Mouse (Mus musculus): ENCODE measurements around the gene Acan. TPM values are rescaled to one million over a fixed set of nuclear protein-coding genes. Genes with fewer than 3 reads are reported as not detected.

The Acan gene
- total and polyA plus RNA-seq, 3 experiments: not detected

DNA sequence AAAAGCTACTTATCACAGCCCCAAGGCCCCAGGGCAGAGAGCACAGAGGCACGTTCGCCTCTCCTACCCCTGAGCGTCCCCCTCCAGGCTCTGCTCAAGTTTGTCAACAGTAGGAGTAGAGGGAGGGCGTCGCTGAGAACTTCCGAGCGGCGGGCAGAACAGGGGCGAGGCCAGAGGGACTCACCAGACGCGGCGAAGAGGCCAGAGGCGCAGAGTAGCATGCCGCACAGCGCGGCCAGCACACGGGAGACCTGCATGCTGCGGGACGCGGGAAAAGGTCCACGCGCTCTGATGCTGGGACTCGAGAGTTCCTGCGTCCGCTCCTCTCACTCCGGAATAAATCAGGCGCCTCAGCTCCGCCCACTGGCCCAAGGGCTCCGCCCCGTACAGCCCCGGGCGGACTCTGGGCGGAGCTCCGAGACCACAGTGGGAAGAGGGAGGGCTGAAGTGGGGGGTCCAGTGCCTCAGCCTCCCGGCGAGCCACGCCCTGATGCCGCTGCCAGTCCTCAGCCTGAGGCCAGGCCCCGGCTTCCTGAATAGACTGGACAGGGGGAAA, 95.5 kb downstream of the Acan start, which contains the start of gene Mfge8:
TSS of gene Mfge8 (minus strand) at position 350 of the 556 bp plus-strand sequence.
- peak within 1 kb of the TSS; percentile 35 for H3K9ac ChIP-seq (ENCODE audit: control insufficient read depth, low read depth, low read length, poor library complexity, severe bottlenecking)
- no peaks in the 10 kb centered on the region for H3K9me3 ChIP-seq (replicated peaks; ENCODE audit: insufficient read depth, low read length)
- TF ChIP-seq MAX (IDR thresholded peaks at IDR 0.05; ENCODE audit: low read length): 0 out of 2 replicates have a peak, but pooled peaks have one; percentile 46
- no peak for TF ChIP-seq SIN3A (IDR thresholded peaks at IDR 0.05; ENCODE audit: low read length)
- TF ChIP-seq TBP (IDR thresholded peaks at IDR 0.05; ENCODE audit: low read depth, low read length): no peak
- no peak for TF ChIP-seq TCF12 (IDR thresholded peaks at IDR 0.05; ENCODE audit: low read depth, low read length)
- TF ChIP-seq HCFC1 (IDR thresholded peaks at IDR 0.05; ENCODE audit: low read depth, low read length): peak; percentile 10; the same call in 1 of the 2 replicates
- no peak for TF ChIP-seq KAT2A (conservative IDR thresholded peaks at IDR 0.05; ENCODE audit: low read depth, low read length)
- no peak for TF ChIP-seq ZC3H11A (IDR thresholded peaks at IDR 0.05; ENCODE audit: low read depth, low read length)
- TF ChIP-seq POLR2A (IDR thresholded peaks at IDR 0.05; ENCODE audit: control insufficient read depth in 1 of 2, insufficient read depth in 1 of 2, low read depth in 1 of 2, low read length in 2 of 2, poor library complexity in 1 of 2): no peak
- no peak for TF ChIP-seq JUND (IDR thresholded peaks at IDR 0.05; ENCODE audit: low read depth, low read length)
- no peaks in the 10 kb centered on the region for H3K79me2 ChIP-seq (ENCODE audit: control insufficient read depth, insufficient read depth, low read length, poor library complexity)
- H3K4me3 ChIP-seq (ENCODE audit: control insufficient read depth in 1 of 2, insufficient read depth in 1 of 2, low read depth in 2 of 2, low read length in 2 of 2): peak within 1 kb of the TSS; percentile 76 to 95
- peaks cover 0 to 1% of the 10 kb centered on the region in 2 experiments; a peak in 2 of 4 replicates for H3K27me3 ChIP-seq (ENCODE audit: control insufficient read depth in 1 of 2, insufficient read depth in 2 of 2, low read length in 2 of 2)
- no peak within 1 kb of the TSS for H3K27ac ChIP-seq (ENCODE audit: control insufficient read depth, low read depth, low read length)
- peaks cover 0 to 10% of the 10 kb centered on the region in 2 experiments; a peak in 1 of 4 replicates for H3K4me1 ChIP-seq (ENCODE audit: control insufficient read depth in 1 of 2, insufficient read depth in 2 of 2, low read length in 2 of 2)
- DNase-seq (ENCODE audit: low read depth, low spot score): peak; percentile 85
- H3K36me3 ChIP-seq (ENCODE audit: control insufficient read depth in 1 of 2, insufficient read depth in 2 of 2, low read length in 2 of 2): peaks cover 0 to 5% of the 10 kb centered on the region in 2 experiments; a peak in 2 of 4 replicates

DNA sequence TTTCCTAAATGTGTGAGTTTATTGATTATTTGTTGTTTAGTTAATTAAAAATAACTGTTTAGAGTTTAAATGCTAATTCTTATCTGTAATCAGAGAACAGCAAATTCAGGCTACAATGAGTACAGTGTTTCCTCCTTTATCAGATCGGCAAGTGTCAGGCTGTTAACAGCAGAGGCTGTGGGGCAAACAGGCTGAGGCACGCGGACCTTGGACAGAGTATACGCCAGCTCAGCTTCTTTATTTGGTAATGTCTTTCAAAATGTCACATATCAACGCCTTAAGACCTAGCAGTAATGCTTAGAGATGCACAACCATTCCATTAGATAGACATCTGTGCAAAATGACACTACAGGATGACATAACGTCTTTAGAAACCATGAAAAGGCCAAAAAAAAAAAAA, 96.2 kb downstream of the Acan start:
- peak; percentile 40 for DNase-seq (ENCODE audit: low read depth, low spot score)
- H3K27ac ChIP-seq (ENCODE audit: control insufficient read depth, low read depth, low read length): no peak overlapping the region
- H3K9ac ChIP-seq (ENCODE audit: control insufficient read depth, low read depth, low read length, poor library complexity, severe bottlenecking): peak overlapping the region; percentile 1; the same call in 1 of the 2 replicates
- peaks cover 0 to 10% of the 10 kb centered on the region in 2 experiments; a peak in 1 of 4 replicates for H3K4me1 ChIP-seq (ENCODE audit: control insufficient read depth in 1 of 2, insufficient read depth in 2 of 2, low read length in 2 of 2)
- no peaks in the 10 kb centered on the region for H3K9me3 ChIP-seq (replicated peaks; ENCODE audit: insufficient read depth, low read length)
- H3K79me2 ChIP-seq (ENCODE audit: control insufficient read depth, insufficient read depth, low read length, poor library complexity): no peaks in the 10 kb centered on the region
- peaks cover 0 to 3% of the 10 kb centered on the region in 2 experiments; a peak in 3 of 4 replicates for H3K27me3 ChIP-seq (ENCODE audit: control insufficient read depth in 1 of 2, insufficient read depth in 2 of 2, low read length in 2 of 2)
- TF ChIP-seq MEF2A (IDR thresholded peaks at IDR 0.05; ENCODE audit: extremely low read depth, insufficient replicate concordance, low read depth, low read length, poor library complexity, severe bottlenecking) (no peak), MAX (IDR thresholded peaks at IDR 0.05; ENCODE audit: low read length) (0 out of 2 replicates have a peak, but pooled peaks have one; percentile 30), ETS1 (IDR thresholded peaks at IDR 0.05; ENCODE audit: low read depth, low read length) (peak; percentile 32; the same call in 1 of the 2 replicates), MYC (IDR thresholded peaks at IDR 0.05; ENCODE audit: low read depth, low read length) (0 out of 2 replicates have a peak, but pooled peaks have one; percentile 46), E2F4 (IDR thresholded peaks at IDR 0.05; ENCODE audit: borderline replicate concordance, low read depth, low read length) (no peak), ZNF384 (IDR thresholded peaks at IDR 0.05; ENCODE audit: low read depth, low read length) (no peak; the same call in 1 of the 2 replicates), POLR2AphosphoS5 (IDR thresholded peaks at IDR 0.05; ENCODE audit: borderline replicate concordance, low read depth, low read length) (no peak), CTCF (IDR thresholded peaks at IDR 0.05 in 2 of 3, conservative IDR thresholded peaks at IDR 0.05 in 1 of 3; ENCODE audit: control insufficient read depth in 1 of 3, insufficient read depth in 1 of 3, low read depth in 2 of 3, low read length in 3 of 3, poor library complexity in 1 of 3, severe bottlenecking in 1 of 3) (no peak), CHD2 (IDR thresholded peaks at IDR 0.05; ENCODE audit: low read length) (no peak), ZKSCAN1 (IDR thresholded peaks at IDR 0.05; ENCODE audit: low read depth, low read length) (no peak), POLR2A (IDR thresholded peaks at IDR 0.05; ENCODE audit: control insufficient read depth in 1 of 2, insufficient read depth in 1 of 2, low read depth in 1 of 2, low read length in 2 of 2, poor library complexity in 1 of 2) (no peak), NRF1 (IDR thresholded peaks at IDR 0.05; ENCODE audit: insufficient read depth, low read depth, low read length, poor library complexity, severe bottlenecking) (no peak), SIN3A (IDR thresholded peaks at IDR 0.05; ENCODE audit: low read length) (0 out of 2 replicates have a peak, but pooled peaks have one; percentile 35), CHD1 (IDR thresholded peaks at IDR 0.05; ENCODE audit: low read depth, low read length) (no peak), USF1 (IDR thresholded peaks at IDR 0.05; ENCODE audit: low read depth, low read length) (no peak), HCFC1 (IDR thresholded peaks at IDR 0.05; ENCODE audit: low read depth, low read length) (0 out of 2 replicates have a peak, but pooled peaks have one; percentile 2), MXI1 (IDR thresholded peaks at IDR 0.05; ENCODE audit: low read depth, low read length) (peak; percentile 58; the same call in 1 of the 2 replicates), GATA1 (IDR thresholded peaks at IDR 0.05; ENCODE audit: low read depth, low read length) (peak; percentile 78), MAZ (IDR thresholded peaks at IDR 0.05; ENCODE audit: low read depth, low read length) (no peak), ELF1 (IDR thresholded peaks at IDR 0.05; ENCODE audit: low read depth, low read length) (no peak), POLR2AphosphoS2 (IDR thresholded peaks at IDR 0.05; ENCODE audit: low read length) (no peak), ZMIZ1 (IDR thresholded peaks at IDR 0.05; ENCODE audit: low read depth, low read length) (no peak)
- H3K4me3 ChIP-seq (ENCODE audit: control insufficient read depth in 1 of 2, insufficient read depth in 1 of 2, low read depth in 2 of 2, low read length in 2 of 2): peak overlapping the region; percentile 76 to 95; a peak in 3 of 4 replicates
- H3K36me3 ChIP-seq (ENCODE audit: control insufficient read depth in 1 of 2, insufficient read depth in 2 of 2, low read length in 2 of 2): peaks cover 0 to 5% of the 10 kb centered on the region in 2 experiments; a peak in 2 of 4 replicates
